Mouse (Mus musculus) right cerebral cortex, postnatal 25 days (tissue): ENCODE data around the gene Dtx1.
A peak's percentile ranks its signal among the peaks of the same experiment; 100 is the strongest.

Experiments used
- DNase-seq: peaks from one replicate; pipeline ENCODE4 v3.0.0; 2022

Gene Dtx1

DNA sequence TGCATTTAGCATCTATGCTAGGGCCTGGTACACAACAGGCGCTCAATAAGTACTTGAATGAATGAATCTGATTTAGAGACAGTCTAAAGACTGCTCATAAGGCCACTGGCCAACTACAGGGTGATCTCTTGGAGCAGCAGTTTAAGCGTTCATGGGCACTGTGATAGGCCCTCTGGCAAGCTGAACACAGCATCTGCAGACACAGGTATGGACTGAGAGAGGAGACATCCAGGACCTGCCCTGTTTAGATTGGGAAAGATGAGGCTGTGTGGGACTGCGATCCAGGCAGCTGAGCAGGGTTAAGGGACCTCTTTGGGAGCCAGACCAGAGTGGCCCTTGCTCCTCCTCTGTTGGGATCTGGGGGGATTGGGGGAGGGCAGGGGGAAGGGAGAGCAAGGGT lies at the start of gene Dtx1:
Dtx1 (minus strand) TSS at position 101 of the 400 bp plus-strand sequence.
- DNase-seq = no peak

DNA sequence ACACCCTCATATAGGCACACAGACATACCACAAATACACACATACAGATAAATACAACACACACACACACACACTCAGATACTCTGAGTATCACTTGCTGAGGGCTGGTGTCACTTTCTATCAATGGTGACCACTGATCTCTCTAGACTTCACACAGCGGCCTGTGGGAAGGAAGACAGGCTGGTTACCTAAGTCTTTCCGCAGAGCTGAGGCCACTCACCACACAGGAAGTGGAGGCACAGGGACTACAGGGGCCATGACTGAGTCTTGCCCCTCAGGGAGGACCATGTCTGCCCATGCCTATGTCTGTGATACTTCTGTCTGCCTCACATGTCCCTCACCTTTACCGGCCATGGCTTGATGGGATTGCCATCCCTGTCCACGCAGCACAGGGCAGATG lies 42.5 kb upstream of the Dtx1 start:
- no peak for DNase-seq

DNA sequence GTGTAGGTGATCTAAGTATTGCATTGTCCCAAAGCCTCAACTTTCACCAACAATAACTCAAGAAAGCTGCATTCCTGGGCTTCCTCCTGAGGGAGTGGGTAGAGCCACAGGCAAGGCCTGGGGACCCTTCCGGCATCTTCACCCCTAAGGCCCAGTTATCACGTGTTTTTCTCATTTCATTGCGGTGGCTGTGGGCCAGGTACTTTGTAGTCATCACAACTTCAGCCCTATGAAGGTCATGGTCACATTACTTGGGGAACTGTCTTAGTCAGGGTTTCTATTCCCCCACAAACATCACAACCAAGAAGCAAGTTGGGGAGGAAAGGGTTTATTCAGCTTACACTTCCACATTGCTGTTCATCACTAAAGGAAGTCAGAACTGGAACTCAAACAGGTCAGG lies 41.1 kb upstream of the Dtx1 start:
- DNase-seq = no peak

DNA sequence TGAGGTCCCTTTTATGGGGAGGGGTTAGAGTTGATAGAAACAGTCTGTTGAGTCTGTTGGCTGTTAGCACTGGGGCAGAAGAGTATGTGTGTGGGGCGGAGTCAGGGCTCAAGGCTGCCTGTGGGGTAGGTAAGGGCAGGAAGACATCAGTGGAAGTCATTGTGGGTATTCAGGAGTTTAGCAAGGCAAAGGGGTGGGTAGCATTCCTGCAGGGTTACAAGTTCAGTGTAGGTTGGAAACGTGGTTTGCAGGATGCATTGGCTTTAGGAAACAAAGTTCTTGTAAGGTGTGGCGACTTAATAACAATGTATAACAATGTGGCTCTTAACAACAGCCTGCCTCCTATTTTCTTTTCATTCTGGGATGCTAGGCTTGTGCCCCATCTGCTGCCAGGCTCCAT lies 39.5 kb upstream of the Dtx1 start:
- DNase-seq = no peak

DNA sequence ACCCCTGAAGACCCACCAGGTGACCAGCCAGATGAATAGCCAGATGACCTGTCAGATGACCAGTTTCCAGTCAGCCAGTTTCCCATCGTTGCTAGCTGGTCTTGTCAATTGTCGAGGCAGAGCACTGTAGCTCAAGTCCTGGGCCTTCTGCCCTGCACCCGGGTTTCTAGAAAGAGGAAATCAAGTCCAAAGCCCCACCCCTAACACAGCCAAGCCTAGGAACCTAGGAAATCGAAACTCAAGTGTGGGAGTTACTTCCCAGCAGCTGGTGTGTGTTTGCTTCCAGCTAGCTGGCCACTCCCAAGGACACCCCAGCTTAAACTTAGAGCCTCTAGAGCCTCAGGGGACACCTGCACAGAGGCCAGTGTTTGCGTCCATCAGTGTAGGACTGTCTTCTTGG lies 38.0 kb upstream of the Dtx1 start, which contains the start of gene Oas2:
Oas2 (minus strand) TSS at position 166 of the 400 bp plus-strand sequence.
- DNase-seq = no peak

DNA sequence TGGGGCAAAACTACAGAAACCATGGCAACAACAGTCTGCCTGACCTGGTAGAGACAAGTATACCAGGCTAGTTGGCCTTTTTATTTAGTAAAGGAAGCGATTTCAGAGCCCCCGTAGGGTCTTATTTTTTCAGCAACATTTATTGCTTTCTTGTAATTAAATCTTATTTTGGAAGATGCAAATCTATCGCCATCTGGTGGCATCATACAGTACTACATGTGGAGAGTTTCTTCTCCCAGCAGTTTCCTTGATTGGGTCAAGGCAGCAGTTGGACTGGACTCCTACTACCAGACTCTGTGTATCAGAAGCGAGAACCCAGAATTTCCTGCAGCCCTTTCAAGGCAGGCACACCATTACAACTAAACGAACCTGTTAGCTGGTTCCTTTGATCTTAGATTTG lies 34.7 kb upstream of the Dtx1 start:
- DNase-seq = peak; percentile 30

DNA sequence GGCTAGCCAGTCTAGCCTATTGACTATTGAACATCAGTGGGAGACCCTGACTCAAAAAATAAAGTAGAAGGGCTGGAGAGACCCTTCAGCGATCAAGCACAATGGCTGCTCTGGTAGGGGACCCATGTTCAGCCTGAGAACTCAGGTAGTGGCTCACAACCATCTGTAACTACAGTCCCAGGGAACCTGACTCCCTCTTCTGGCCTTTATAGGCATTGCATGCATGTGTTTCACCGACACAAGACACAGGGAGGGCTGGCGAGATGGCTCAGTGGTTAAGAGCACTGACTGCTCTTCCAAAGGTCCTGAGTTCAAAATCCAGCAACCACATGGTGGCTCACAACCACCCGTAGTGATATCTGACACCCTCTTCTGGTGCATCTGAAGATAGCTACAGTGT lies 30.4 kb upstream of the Dtx1 start:
- DNase-seq = no peak

DNA sequence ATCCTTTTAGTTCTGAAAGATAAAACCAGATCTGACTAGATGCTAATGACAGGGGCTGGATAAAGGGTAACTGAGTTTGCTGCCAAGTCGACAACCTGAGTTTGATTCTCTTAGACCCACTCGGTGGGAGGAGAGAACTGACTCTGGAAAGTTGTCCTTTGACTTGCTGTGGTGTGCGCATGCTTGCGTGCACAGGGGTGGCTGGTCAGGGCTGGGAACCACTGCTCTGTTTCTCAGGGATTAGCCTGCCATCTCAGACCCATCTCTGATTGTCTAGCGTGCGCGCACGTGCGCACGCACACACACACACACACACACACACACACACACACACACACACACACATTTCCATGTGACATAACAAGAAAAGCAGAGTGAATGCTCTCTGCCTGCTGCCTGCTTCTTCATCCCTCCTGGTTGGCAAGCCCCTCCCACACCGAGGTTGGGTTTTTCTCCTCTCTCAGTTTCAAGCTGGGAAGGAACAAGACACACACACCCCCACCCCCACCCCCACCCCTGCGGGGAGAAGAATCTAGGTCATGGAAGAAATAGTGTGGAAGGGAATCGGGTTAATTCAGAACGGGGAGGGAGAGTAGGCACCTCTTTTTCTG lies 22.8 kb upstream of the Dtx1 start:
- no peak for DNase-seq

DNA sequence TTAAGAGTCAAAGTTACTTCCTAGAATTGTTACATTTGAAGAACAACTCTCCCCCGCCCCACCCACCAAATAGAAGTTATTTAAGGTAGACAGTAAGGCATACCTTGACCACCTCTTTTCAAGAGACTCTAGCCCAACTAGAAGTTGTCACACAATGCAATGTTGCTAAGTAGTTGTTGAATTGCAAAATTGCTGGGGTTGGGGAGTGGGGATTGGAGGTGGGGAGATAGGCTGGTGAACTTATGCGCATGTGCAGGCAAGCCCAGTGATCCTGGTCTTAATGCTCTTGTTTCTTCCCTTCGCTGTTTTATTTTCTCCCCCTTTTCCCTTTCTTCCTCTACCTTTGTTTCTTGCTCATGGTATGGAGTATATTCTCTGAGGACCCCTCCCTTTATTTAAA lies 22.0 kb upstream of the Dtx1 start:
- DNase-seq = no peak

DNA sequence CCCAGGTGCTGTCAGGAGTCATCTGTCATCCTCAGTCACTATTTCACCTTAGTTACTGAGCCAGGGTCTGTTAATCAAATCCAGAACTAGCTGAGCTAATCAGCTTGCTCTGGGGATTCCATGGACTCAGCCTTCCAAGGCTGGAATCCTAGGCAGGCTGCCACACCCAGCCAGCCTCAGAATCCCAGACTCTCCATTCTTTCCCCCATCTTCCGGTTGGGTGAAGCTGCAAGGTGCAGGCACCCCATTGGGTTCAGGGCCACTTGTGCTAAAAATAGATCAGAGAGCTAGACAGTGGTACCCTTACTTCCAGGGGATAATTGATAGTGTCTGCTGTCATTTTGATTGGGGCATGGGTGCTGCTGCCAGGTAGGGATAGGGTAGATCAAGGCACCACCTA lies 21.0 kb upstream of the Dtx1 start:
- DNase-seq = no peak

DNA sequence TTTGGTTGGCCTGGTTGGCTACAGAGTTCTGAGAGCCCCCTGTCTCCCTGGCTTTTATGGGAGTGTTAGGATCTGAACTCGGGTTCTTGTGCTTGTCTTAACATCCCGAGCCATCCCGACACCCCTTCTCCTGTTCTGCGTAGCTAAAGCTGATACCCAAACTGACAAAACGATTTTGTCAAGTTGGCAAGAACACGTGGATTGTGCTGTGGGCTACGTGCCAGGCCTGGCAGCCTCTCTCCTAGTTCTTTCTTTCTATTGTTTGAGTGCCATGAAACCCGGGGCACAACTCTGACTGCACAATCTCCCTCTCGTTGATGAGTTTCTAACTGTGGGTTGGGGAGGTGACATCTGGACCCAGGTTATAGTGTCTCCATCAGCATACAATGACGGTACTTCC lies 17.6 kb upstream of the Dtx1 start:
- DNase-seq = no peak

DNA sequence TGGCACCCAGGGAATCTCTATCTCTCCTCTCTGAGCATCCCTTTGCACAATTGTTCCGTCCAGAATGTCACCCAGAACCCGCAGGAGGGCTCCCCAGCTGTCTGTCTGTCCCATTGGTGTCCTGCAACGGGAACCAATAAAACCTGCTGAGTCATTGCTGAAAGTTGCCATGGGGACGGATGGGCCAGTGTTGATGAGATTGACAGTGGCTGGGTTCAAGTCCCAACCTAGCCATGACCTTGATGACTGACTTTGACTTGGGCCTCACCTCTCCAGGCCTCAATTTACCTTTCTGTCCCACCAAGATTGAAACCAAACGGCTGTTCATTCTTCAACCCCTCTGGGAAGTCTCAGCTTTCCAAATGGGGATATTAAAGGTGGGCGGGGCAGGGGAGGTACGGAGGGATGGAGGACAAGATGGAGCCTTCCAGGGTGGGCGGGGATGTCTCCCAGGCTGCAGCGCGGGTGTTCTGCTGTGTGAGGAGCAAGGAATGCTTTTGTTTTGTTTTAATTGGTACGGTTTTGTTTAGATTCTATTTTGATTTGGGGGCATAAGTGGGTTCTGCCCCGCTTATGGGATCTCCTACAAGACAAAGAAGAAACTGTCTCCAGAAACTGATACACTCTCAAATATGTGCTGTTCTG lies 14.2 kb upstream of the Dtx1 start:
- DNase-seq = no peak

DNA sequence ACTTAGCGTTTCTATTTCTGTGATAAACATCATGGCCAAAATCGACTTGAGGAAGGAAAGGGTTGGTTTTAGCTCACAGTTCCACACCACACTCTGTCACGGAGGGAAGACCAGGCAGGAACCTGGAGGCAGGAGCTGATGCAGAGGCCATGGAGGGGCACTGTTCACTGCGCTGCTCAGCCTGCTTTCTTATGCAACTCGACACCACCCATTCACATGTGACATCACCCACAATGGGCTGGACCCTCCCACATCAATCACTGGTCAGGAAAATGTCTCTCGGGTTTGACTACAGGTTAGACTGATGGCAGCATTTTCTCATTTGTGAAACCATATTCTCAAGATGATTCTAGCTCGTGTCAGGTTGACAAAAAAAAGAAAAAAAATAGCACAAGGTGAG lies 9.3 kb upstream of the Dtx1 start:
- no peak for DNase-seq

DNA sequence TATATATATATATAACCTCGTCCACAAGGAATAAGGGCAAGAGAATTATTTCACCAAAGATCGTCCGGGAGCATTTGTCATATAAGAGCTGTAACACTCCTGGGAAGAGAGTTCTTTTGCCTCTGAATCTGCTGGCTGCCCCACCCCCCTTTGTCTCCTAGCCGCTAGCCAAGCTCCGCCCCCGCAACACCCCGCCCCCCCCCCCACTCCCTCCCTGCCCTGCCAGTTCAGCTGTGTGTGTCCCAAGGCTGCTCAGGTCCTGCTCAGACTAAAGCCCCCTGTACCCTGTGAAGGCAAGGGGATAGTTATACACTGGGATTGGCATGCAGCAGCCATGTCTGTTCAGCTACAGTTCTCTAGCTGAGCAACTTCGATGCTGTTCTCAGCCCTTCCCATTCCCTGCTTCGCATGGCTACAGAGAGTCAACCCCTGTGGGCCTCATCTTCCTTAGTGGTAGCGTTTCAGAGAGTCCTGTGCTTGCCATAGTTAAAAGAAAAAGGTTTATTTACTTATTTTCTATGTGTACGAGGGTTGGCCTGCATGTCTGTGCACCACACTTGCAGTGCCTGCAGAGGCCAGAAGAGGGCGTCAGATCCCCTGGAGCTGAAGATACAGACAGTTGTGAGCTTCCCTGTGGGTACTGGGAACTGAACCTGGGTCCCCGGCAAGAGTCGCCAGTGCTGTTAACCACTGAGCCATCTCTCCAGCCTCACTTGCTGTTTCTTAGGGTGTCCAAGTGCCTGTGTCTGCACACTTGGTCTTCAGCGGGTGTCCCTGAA lies 7.1 kb upstream of the Dtx1 start:
- DNase-seq = no peak

DNA sequence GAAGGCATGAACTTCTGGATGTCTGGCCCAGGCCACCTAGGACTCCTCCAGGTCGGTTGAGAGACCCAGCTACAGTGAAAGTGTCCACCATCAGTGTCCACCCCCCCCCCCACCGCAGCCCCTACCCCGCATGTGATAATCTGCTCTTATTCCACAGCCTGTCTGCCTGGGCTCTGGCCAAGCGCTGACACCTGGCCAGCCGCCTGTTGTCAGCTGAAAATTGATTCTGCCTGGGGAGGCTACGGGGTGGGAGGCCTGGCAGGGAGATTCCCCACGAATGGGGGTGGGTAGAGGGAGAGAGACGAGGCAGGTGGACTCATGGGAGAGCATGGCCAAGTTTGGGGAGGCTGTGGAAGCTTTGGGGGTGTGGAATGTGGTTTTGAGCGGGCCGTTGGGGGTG lies 5.4 kb upstream of the Dtx1 start:
- DNase-seq = no peak

DNA sequence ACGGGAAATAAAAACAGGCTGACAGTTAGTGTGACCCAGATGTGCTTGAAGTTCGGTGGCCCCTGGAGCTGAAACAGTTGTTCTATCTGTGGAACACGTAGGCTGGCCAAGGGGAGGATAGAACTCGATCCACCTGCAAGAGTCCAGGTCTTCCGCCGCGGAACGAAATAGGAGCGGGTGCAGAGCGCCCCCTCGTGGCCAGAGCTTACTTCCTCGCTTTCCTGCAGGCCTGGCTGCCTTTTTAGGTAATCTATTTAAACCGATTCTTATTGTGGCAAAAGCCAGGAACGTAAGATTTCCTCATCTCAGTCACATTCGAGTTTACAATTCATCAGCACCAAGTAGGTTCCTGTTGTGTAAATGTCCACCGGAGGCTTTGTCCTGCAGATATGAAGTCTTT lies 2.6 kb upstream of the Dtx1 start:
- DNase-seq = peak; percentile 77

DNA sequence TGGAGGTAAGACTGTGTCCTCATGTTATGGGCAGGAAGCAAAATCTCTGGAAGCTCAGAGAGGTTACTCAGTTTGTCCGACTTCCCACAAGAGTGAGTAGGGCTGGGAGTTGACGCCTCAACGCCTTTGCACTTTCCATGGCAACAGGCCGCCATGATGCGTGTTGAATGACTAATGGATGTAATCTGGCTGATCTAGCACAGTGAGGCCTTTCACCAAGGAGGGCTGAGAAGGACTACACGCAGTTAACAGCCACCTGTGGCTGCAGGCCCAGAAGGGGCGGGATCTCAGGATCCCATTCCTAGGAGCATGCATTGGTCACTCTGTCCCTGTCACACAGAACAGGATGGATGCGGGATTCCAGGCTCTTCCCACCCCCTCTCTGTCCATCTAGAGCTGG lies 994 bp upstream of the Dtx1 start:
- no peak for DNase-seq

DNA sequence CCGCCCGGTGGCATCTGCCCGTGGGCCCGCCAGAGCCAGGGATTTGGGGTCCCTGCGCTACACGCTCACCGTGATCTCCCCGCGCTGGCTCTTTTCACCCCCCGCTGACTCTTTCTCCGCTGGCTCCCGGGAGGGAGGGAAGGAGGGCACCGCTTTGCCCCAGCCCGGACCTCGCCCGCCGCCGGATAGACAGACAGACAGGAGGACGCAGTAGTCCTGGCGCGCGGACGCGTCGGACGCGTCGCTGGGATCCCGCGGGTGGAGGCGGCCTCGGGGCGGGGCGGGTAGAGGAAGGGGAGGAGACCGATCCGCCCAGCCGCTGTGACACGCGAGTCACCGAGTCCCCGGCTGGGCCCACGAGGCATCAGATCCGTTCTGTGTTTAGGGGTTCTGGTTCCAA lies 311 bp downstream of the Dtx1 start:
- DNase-seq = peak; percentile 88

DNA sequence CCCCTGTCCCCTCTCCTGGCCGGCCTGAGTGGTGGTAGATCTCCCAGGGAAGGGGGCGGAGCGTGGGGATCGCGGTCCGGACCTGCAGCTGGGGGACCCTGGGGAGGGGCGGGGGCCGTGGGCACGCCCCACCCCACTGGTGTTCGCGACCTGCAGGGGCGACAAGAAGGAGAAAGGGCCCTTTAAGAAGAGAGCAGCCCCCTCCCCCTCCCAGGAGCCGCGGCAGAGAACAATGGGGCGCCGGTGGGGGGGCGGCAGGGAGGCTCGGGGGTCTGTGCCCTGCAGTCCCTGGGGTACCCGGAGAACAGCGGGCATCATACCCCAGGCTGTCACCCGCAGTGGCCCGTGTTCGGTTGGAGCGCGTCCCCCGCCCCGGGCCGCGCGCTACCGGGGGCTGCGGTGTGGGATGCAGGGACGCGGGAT lies 890 bp downstream of the Dtx1 start:
- DNase-seq = peak; percentile 54

DNA sequence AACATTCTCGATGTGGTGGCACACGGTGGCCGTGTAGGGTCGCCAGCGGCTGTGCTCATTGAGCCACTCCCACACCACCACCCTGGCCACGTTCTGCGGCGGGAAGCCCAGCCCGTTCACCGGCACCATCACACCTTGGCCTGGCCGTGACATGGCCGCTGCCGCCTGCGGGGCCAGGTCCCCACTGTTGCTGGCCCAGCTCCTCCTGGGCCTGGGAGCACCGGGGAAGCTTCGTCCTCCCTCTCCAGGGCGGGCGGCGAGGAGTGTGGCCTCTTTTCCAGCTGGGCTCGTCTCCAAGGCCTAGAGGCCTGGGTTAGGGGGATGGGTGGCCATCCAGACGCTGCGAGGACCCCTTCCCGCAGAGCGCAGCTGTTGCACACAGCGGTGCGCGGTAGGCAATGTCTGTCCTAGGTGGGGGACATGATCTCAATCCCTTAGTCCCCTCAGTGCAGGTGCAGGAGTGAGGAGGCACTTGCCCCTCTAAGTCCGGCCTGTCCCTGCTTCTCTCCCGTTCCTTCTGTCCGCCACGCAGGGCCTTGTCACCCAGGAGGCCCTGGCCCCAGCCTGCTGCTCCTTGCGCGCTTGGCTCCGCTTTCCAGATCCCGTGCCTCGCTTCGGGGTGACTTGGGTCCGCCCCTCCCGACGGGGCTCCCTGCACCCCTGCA lies 1.4 kb downstream of the Dtx1 start:
- DNase-seq = peak; percentile 60

DNA sequence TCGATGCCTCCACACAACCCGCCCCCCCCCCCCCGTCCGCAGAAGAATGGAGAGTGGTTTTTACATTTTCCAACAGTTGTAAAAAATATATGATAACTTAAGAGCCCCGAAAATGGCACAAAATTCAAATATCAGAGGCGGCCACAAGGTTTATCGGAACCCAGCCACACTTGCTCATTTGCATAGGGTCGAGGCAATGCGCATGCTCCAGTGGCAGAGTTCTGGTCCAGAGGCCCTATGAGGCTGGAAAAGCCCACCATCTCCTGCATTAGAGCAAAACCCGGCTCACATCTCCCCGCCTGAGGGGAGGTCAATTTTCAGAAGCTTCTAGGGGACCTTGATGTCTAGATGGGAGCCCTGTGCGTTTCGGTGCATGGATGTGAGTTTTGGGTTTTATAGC lies 4.8 kb downstream of the Dtx1 start:
- DNase-seq = no peak

DNA sequence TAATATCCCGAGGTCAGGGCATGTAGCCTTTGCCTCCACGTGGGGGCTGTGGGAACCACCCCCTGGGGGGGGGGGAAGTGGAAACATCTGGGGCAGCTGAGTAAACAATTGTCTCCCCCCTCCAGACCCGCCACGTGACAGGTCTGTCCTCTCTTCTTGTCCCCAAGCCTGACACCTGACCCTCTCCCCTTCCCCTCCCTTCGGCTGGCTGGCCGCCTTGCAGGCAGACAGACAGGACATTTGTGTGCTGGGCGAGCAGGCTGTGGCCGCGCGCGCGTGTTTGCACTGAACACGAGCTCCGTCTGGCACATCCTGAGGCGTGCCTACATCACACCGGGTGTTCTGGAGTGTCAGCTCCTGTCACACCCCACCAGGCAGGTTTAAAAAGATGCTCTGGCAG lies 5.2 kb downstream of the Dtx1 start:
- DNase-seq = no peak

DNA sequence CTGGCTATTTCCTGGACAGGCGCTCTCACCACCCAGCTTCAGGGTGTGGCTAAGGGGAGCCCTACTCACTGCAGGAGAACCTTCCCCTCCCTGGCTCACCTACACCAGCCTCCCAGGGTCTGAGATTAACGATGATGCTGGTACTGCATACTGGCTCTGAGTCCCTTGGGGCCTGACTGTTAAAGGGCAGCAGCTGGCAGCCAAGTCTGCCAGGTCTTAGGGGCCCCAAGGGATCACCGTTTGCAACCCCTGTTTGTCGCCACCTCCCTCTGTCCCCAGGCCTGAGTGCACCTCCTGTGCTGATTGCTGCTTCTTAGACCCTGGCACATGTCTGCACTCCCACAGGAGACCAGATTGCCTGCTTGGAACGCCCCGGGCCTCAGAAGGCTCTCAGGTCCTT lies 7.3 kb downstream of the Dtx1 start:
- no peak for DNase-seq

DNA sequence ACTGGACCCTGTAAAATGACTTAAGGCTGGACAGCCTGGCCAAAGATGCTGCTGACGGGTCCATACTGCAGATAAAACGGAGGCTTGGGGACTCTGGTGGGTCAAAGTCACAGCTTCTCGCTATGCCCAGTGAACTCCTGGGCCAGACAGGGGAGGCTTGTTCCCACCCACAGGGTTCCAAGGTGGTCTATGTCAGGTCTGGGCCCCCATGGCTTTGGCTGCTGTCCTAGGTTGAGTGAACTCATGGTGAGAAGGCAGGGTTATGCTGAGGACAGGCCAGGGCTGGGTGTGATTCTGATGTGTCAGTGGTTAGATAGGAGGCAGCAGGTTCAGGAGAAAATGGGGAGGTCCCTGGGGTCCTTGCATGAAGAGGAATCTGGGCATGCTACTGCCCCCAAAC lies 8.1 kb downstream of the Dtx1 start:
- DNase-seq = no peak
